Mouse (Mus musculus) heart, adult 2 months (tissue): ENCODE data around the gene Exoc2.

Experiments
- CTCF ChIP-seq: fragments of 200-600 bp; IDR thresholded peaks from 2 replicates; pipeline ENCODE4 v1.8.1; 2022; ENCODE audit warnings: antibody characterized with exemption, mild to moderate bottlenecking, moderate library complexity
- EP300 ChIP-seq: fragments of 200-500 bp; IDR thresholded peaks from 2 replicates; pipeline ENCODE4 v1.6.1; 2011; ENCODE audit warnings: low read depth, low read length, control low read depth; ENCODE audit not compliant: insufficient read depth
- POLR2A ChIP-seq: fragments of 200-500 bp; IDR thresholded peaks from 2 replicates; pipeline ENCODE4 v1.6.1; 2011; ENCODE audit warnings: mild to moderate bottlenecking, low read depth, low read length, control low read depth; ENCODE audit not compliant: insufficient read depth

DNA sequence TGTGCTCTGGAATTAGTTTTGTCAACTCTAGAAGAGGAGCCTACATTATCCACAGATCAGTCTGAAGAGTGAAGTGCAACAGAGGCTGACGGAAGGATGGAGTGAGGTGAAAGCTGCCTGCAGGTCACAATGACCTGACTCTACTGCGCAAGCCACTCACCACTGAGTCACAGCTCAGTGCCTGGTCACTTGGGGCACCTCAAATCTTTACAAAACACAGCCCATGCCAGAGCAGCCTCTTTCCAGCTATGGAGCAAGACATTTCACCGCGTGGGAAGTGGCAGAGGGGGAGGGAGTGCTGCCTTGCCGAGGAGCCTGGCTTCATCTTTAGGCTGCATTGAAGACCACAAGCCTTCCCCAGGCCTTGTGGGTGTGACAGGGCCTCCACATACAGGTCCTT lies 159.6 kb downstream of the Exoc2 start:
- TF ChIP-seq CTCF (no peak), POLR2A (no peak), EP300 (no peak)
